Comparison of ENCODE assay signal across 11 mouse cellular contexts in genomic region chr15:99607388-99608113, GRCm38 (mm10). TPM values are rescaled to one million over a fixed set of nuclear protein-coding genes. Genes with fewer than 3 reads are reported as not detected.
DNase-seq lines count a peak whose midpoint lies in the region; ATAC-seq lines count a peak whose summit lies in the region.
"Had no signal": no experiment of that assay in that cellular context is flagged by ENCODE, and none has a peak within 500 bp of the region (broad histone marks: within the 10 kb centered on the region; RNA-seq: fewer than 3 reads in every experiment).

No protein-coding gene starts in this region.

- intact Hi-C loops in heart, postnatal 14 days (cut with DNase I): no loop called here

- no peaks in the 10 kb centered on the region for H3K9me3 ChIP-seq in kidney, embryonic 16.5 days (ENCODE audit: low read length)
- no peaks in the 10 kb centered on the region for H3K9me3 ChIP-seq in hindbrain, embryonic 13.5 days
- H3K9me3 ChIP-seq in neural tube, embryonic 12.5 days: no peaks in the 10 kb centered on the region

- H3K9ac ChIP-seq in kidney, embryonic 16.5 days (replicated peaks; ENCODE audit: low read length): no peak overlapping the region
- no peak overlapping the region; the same call in 1 of the 2 replicates for H3K9ac ChIP-seq in hindbrain, embryonic 13.5 days
- H3K9ac ChIP-seq in neural tube, embryonic 12.5 days: no peak overlapping the region

- peak; percentile 24; the same call in 1 of the 2 replicates for ATAC-seq in kidney, embryonic 16.5 days (ENCODE audit: low FRiP score, low TSS enrichment)
- peak; percentile 67 for ATAC-seq in hindbrain, embryonic 13.5 days (ENCODE audit: low FRiP score)
- ATAC-seq in neural tube, embryonic 12.5 days (ENCODE audit: low FRiP score, low read depth): peak; percentile 71
- no peak for ATAC-seq in inflammation-experienced regulatory T-cells, adult 6 months

- peaks cover 27% of the 10 kb centered on the region for H3K4me1 ChIP-seq in kidney, embryonic 16.5 days (ENCODE audit: insufficient read depth, low read length)
- H3K4me1 ChIP-seq in hindbrain, embryonic 13.5 days (replicated peaks): peaks cover 69% of the 10 kb centered on the region
- H3K4me1 ChIP-seq in neural tube, embryonic 12.5 days: peaks cover 35% of the 10 kb centered on the region

- no peak overlapping the region for H3K4me2 ChIP-seq in kidney, embryonic 16.5 days (replicated peaks; ENCODE audit: low read depth, low read length)
- H3K4me2 ChIP-seq in hindbrain, embryonic 13.5 days: 0 out of 2 replicates have a peak overlapping the region, but pooled peaks have one; percentile 17
- no peak overlapping the region for H3K4me2 ChIP-seq in neural tube, embryonic 12.5 days (replicated peaks)

- no peaks in the 10 kb centered on the region for H3K27me3 ChIP-seq in kidney, embryonic 16.5 days (ENCODE audit: insufficient read depth, low read length)
- no peaks in the 10 kb centered on the region for H3K27me3 ChIP-seq in hindbrain, embryonic 13.5 days
- no peaks in the 10 kb centered on the region for H3K27me3 ChIP-seq in neural tube, embryonic 12.5 days (replicated peaks)

- 15% methylated on average over 10 of the region's 10 CpGs for WGBS in kidney, embryonic 16.5 days
- 14% methylated on average over 10 of the region's 10 CpGs for WGBS in hindbrain, embryonic 13.5 days
- WGBS in neural tube, embryonic 12.5 days: 15% methylated on average over 10 of the region's 10 CpGs

- DNase-seq in kidney, postnatal 10 days: no peak
- peak; percentile 56 for DNase-seq in embryo, embryonic 11 days
- no peak for DNase-seq in frontal cortex, postnatal 14 days (ENCODE audit: low spot score in 2 of 2)
- no peak for DNase-seq in heart, postnatal 14 days
- DNase-seq: lung, postnatal 10 days; spleen, adult 18-20 months had no signal

- H3K36me3 ChIP-seq in kidney, embryonic 16.5 days (ENCODE audit: insufficient read depth, low read length): no peaks in the 10 kb centered on the region
- no peaks in the 10 kb centered on the region for H3K36me3 ChIP-seq in hindbrain, embryonic 13.5 days
- no peaks in the 10 kb centered on the region for H3K36me3 ChIP-seq in neural tube, embryonic 12.5 days

- no peak overlapping the region for H3K27ac ChIP-seq in kidney, embryonic 16.5 days (ENCODE audit: low read length)
- peak overlapping the region; percentile 73 for H3K27ac ChIP-seq in hindbrain, embryonic 13.5 days
- H3K27ac ChIP-seq in neural tube, embryonic 12.5 days: peak overlapping the region; percentile 64

- no peak overlapping the region for H3K4me3 ChIP-seq in kidney, embryonic 16.5 days (ENCODE audit: low read length)
- H3K4me3 ChIP-seq in hindbrain, embryonic 13.5 days: no peak overlapping the region
- no peak overlapping the region for H3K4me3 ChIP-seq in neural tube, embryonic 12.5 days

RNA-seq across cellular contexts. Expression of gene Aqp6, which starts 6.4 kb away (rescaled TPM):
- 0.10 TPM in 1 of 2 replicates, not detected in the other for polyA plus RNA-seq in kidney, embryonic 16.5 days (2015; fragmentation: Nextera tagmentation; extraction: Ambion mirVana)
- polyA plus RNA-seq in hindbrain, embryonic 13.5 days (2015; fragmentation: Nextera tagmentation; extraction: Ambion mirVana): 2.6 and 3.2 TPM in 2 replicates
- 0.60 and 1.1 TPM in 2 replicates for polyA plus RNA-seq in neural tube, embryonic 12.5 days (2016; fragmentation: Nextera tagmentation; extraction: Ambion mirVana)
- not detected for polyA plus RNA-seq in inflammation-experienced regulatory T-cells, adult 6 months (2017; shearing (Covaris generic))
- total RNA-seq in heart, postnatal 14 days (2021): not detected
- total RNA-seq: adrenal gland, adult 18-20 months had no signal

RNA-seq across cellular contexts. Expression of gene Aqp5, which starts 17.0 kb away (rescaled TPM):
- polyA plus RNA-seq in kidney, embryonic 16.5 days (2015; fragmentation: Nextera tagmentation; extraction: Ambion mirVana): 3.7 and 5.0 TPM in 2 replicates
- 2.1 and 2.5 TPM in 2 replicates for polyA plus RNA-seq in hindbrain, embryonic 13.5 days (2015; fragmentation: Nextera tagmentation; extraction: Ambion mirVana)
- polyA plus RNA-seq in neural tube, embryonic 12.5 days (2016; fragmentation: Nextera tagmentation; extraction: Ambion mirVana): 2.3 and 2.9 TPM in 2 replicates
- polyA plus RNA-seq in inflammation-experienced regulatory T-cells, adult 6 months (2017; shearing (Covaris generic)): not detected
- 1 to 10 TPM in 1 of 2 experiments, under 1 TPM in 1; 0.63 to 1.2 TPM for total RNA-seq in heart, postnatal 14 days (2021)

RNA-seq across cellular contexts. Expression of gene Aqp2, which starts 28.7 kb away (rescaled TPM):
- polyA plus RNA-seq in kidney, embryonic 16.5 days (2015; fragmentation: Nextera tagmentation; extraction: Ambion mirVana): 109 and 159 TPM in 2 replicates
- not detected in 2 replicates for polyA plus RNA-seq in hindbrain, embryonic 13.5 days (2015; fragmentation: Nextera tagmentation; extraction: Ambion mirVana)
- not detected in 2 replicates for polyA plus RNA-seq in neural tube, embryonic 12.5 days (2016; fragmentation: Nextera tagmentation; extraction: Ambion mirVana)
- not detected for polyA plus RNA-seq in inflammation-experienced regulatory T-cells, adult 6 months (2017; shearing (Covaris generic))
- not detected for total RNA-seq in heart, postnatal 14 days (2021)

RNA-seq across cellular contexts. Expression of gene Racgap1, which starts 43.9 kb away (rescaled TPM):
- 143 and 157 TPM in 2 replicates for polyA plus RNA-seq in kidney, embryonic 16.5 days (2015; fragmentation: Nextera tagmentation; extraction: Ambion mirVana)
- 97.6 and 102 TPM in 2 replicates for polyA plus RNA-seq in hindbrain, embryonic 13.5 days (2015; fragmentation: Nextera tagmentation; extraction: Ambion mirVana)
- 207 and 218 TPM in 2 replicates for polyA plus RNA-seq in neural tube, embryonic 12.5 days (2016; fragmentation: Nextera tagmentation; extraction: Ambion mirVana)
- polyA plus RNA-seq in inflammation-experienced regulatory T-cells, adult 6 months (2017; shearing (Covaris generic)): 100 to 1,000 TPM in 1 of 3 experiments, 10 to 100 TPM in 2; 18.4 to 106 (median 18.6) TPM
- 10 to 100 TPM in 1 of 2 experiments, 1 to 10 TPM in 1; 8.6 to 12.2 TPM for total RNA-seq in heart, postnatal 14 days (2021)

Comparison
In these comparisons a context has a peak if more than half of its experiments do, and no peak if none do; other contexts are left out.
1. RNA of gene Aqp2, which starts 28.7 kb away (polyA plus RNA-seq): 109 to 159 TPM in kidney, embryonic 16.5 days; not detected in hindbrain, embryonic 13.5 days, not detected in neural tube, embryonic 12.5 days and not detected in inflammation-experienced regulatory T-cells, adult 6 months; every median in the first group is over 100 times any median in the second.